Mouse (Mus musculus) forebrain, embryonic 16.5 days (tissue): ENCODE data around the gene Clic4. TPM values are rescaled to one million over a fixed set of nuclear protein-coding genes. Genes with fewer than 3 reads are reported as not detected.

ENCODE experiments used
- ATAC-seq: fragments of 200-750 bp; cut with Nextera tagmentation; 2 replicates; pipeline ENCODE4 v1.8.0; 2017; ENCODE audit warnings: mild to moderate bottlenecking, moderate library complexity
- H3K27ac ChIP-seq: fragments of 300-500 bp; sonication (generic); 2 replicates; pipeline ENCODE4 v1.5.1; 2014; ENCODE audit warnings: low read length, control low read depth
- H3K27me3 ChIP-seq: fragments of 300-500 bp; sonication (generic); replicated peaks from 2 replicates; pipeline ENCODE4 v1.6.1; 2014; ENCODE audit warnings: low read length; ENCODE audit not compliant: control insufficient read depth, insufficient read depth
- H3K36me3 ChIP-seq: fragments of 300-500 bp; sonication (generic); 2 replicates; pipeline ENCODE4 v1.6.1; 2014; ENCODE audit not compliant: control insufficient read depth, insufficient read depth
- H3K4me1 ChIP-seq: fragments of 300-500 bp; sonication (generic); replicated peaks from 2 replicates; pipeline ENCODE4 v1.6.1; 2014; ENCODE audit warnings: low read length; ENCODE audit not compliant: control insufficient read depth, insufficient read depth
- H3K4me2 ChIP-seq: fragments of 300-500 bp; sonication (generic); 2 replicates; pipeline ENCODE4 v1.6.1; 2014; ENCODE audit warnings: mild to moderate bottlenecking, low read length, control low read depth
- H3K4me3 ChIP-seq: fragments of 300-500 bp; sonication (generic); replicated peaks from 2 replicates; pipeline ENCODE4 v1.5.1; 2014; ENCODE audit warnings: mild to moderate bottlenecking, low read length, control low read depth
- H3K9ac ChIP-seq: fragments of 300-500 bp; sonication (generic); replicated peaks from 2 replicates; pipeline ENCODE4 v1.6.1; 2014; ENCODE audit warnings: low read depth, low read length, control low read depth
- H3K9me3 ChIP-seq: fragments of 300-500 bp; sonication (generic); 2 replicates; pipeline ENCODE4 v1.6.1; 2016; ENCODE audit warnings: low read length; ENCODE audit not compliant: control insufficient read depth
- WGBS: fragments of 180-500 bp; shearing (Covaris S2); extraction: QIAGEN DNeasy Blood & Tissue Kit; methylation state at CpG from one replicate; pipeline ENCODE4 v1.1.7; 2014; 5-methylcytosine and 5-hydroxymethylcytosine counted together
- polyA plus RNA-seq: library from polyadenylated mRNA; unstranded; fragments of >200 nt; fragmentation: Nextera tagmentation; extraction: Ambion mirVana; gene quantifications from 2 replicates; pipeline ENCODE4 v1.2.1, GENCODE M21; 2015

Gene Clic4
- polyA plus RNA-seq, 1 experiment from 2014 or later, result 97.8 TPM

- Histone ChIP-seq H3K9me3 (no peaks in the 10 kb centered on the region), H3K4me3 (no peak overlapping the region), H3K36me3 (peaks cover 9% of the 10 kb centered on the region), H3K9ac (no peak overlapping the region), H3K4me1 (peaks cover 6% of the 10 kb centered on the region; the same call in 1 of the 2 replicates), H3K4me2 (no peak overlapping the region), H3K27ac (no peak overlapping the region), H3K27me3 (no peaks in the 10 kb centered on the region)
- ATAC-seq, result no peak
- WGBS, result 87% methylated on average over 3 of the region's 3 CpGs
These were observed 52.0 kb downstream of the Clic4 start for GRCm38 (mm10) chr4:135220641-135221040.

GRCm38 (mm10) chr4:135219652-135220051 lies 53.0 kb downstream of the Clic4 start:
- no peak overlapping the region for H3K27ac ChIP-seq
- peaks cover 9% of the 10 kb centered on the region for H3K36me3 ChIP-seq
- H3K4me3 ChIP-seq, result no peak overlapping the region
- WGBS, result 57% methylated on average over 4 of the region's 4 CpGs
- ATAC-seq, result peak; percentile 72
- H3K9me3 ChIP-seq, result no peaks in the 10 kb centered on the region
- peaks cover 6% of the 10 kb centered on the region; the same call in 1 of the 2 replicates for H3K4me1 ChIP-seq
- no peak overlapping the region for H3K9ac ChIP-seq
- no peaks in the 10 kb centered on the region for H3K27me3 ChIP-seq
- no peak overlapping the region for H3K4me2 ChIP-seq

GRCm38 (mm10) chr4:135209846-135210245 lies 62.8 kb downstream of the Clic4 start:
- H3K27ac ChIP-seq, result no peak overlapping the region
- no peak overlapping the region for H3K4me3 ChIP-seq
- no peaks in the 10 kb centered on the region for H3K36me3 ChIP-seq
- 80% methylated on average over 2 of the region's 2 CpGs for WGBS
- H3K9ac ChIP-seq, result no peak overlapping the region
- peaks cover 5% of the 10 kb centered on the region for H3K4me1 ChIP-seq
- peaks cover 9% of the 10 kb centered on the region; the same call in 1 of the 2 replicates for H3K27me3 ChIP-seq
- no peaks in the 10 kb centered on the region for H3K9me3 ChIP-seq
- no peak for ATAC-seq
- no peak overlapping the region for H3K4me2 ChIP-seq

GRCm38 (mm10) chr4:135205711-135206600 lies 66.7 kb downstream of the Clic4 start:
- Histone ChIP-seq H3K27me3 (peaks cover 18% of the 10 kb centered on the region), H3K4me3 (peak overlapping the region; percentile 40), H3K27ac (no peak overlapping the region), H3K9me3 (no peaks in the 10 kb centered on the region), H3K36me3 (no peaks in the 10 kb centered on the region), H3K4me1 (peaks cover 11% of the 10 kb centered on the region), H3K9ac (peak overlapping the region; percentile 41; the same call in 1 of the 2 replicates), H3K4me2 (peak overlapping the region; percentile 84)
- peak; percentile 49 for ATAC-seq
- 1% methylated on average over 47 of the region's 47 CpGs for WGBS

GRCm38 (mm10) chr4:135205254-135205653 lies 67.4 kb downstream of the Clic4 start:
- Histone ChIP-seq H3K4me1 (peaks cover 11% of the 10 kb centered on the region), H3K4me2 (no peak overlapping the region), H3K9ac (no peak overlapping the region), H3K27me3 (peaks cover 18% of the 10 kb centered on the region), H3K27ac (no peak overlapping the region), H3K9me3 (no peaks in the 10 kb centered on the region), H3K4me3 (no peak overlapping the region), H3K36me3 (no peaks in the 10 kb centered on the region)
- WGBS, result 13% methylated on average over 5 of the region's 5 CpGs
- no peak for ATAC-seq

GRCm38 (mm10) chr4:135204666-135205065 lies 67.9 kb downstream of the Clic4 start:
- peaks cover 18% of the 10 kb centered on the region for H3K27me3 ChIP-seq
- no peak overlapping the region for H3K9ac ChIP-seq
- WGBS, result 59% methylated on average over 5 of the region's 5 CpGs
- H3K36me3 ChIP-seq, result no peaks in the 10 kb centered on the region
- H3K4me1 ChIP-seq, result peaks cover 11% of the 10 kb centered on the region
- H3K9me3 ChIP-seq, result no peaks in the 10 kb centered on the region
- H3K4me2 ChIP-seq, result no peak overlapping the region
- ATAC-seq, result no peak
- H3K4me3 ChIP-seq, result no peak overlapping the region
- H3K27ac ChIP-seq, result no peak overlapping the region

GRCm38 (mm10) chr4:135203806-135204560 lies 68.6 kb downstream of the Clic4 start:
- 25% methylated on average over 17 of the region's 17 CpGs for WGBS

GRCm38 (mm10) chr4:135203279-135203678 lies 69.3 kb downstream of the Clic4 start:
- H3K27me3 ChIP-seq, result peaks cover 18% of the 10 kb centered on the region
- peaks cover 11% of the 10 kb centered on the region for H3K4me1 ChIP-seq
- no peak for ATAC-seq
- no peaks in the 10 kb centered on the region for H3K36me3 ChIP-seq
- 18% methylated on average over 14 of the region's 14 CpGs for WGBS
- H3K9me3 ChIP-seq, result no peaks in the 10 kb centered on the region
- no peak overlapping the region for H3K27ac ChIP-seq
- H3K9ac ChIP-seq, result no peak overlapping the region
- H3K4me3 ChIP-seq, result peak overlapping the region; percentile 10
- H3K4me2 ChIP-seq, result peak overlapping the region; percentile 45

More at GRCm38 (mm10) chr4:135203806-135204560, 68.6 kb downstream of the Clic4 start:
- peak overlapping the region; percentile 45 for H3K4me2 ChIP-seq
- no peaks in the 10 kb centered on the region for H3K36me3 ChIP-seq
- H3K27me3 ChIP-seq, result peaks cover 18% of the 10 kb centered on the region
- no peak overlapping the region for H3K9ac ChIP-seq
- peaks cover 11% of the 10 kb centered on the region for H3K4me1 ChIP-seq
- no peak overlapping the region for H3K27ac ChIP-seq
- H3K4me3 ChIP-seq, result peak overlapping the region; percentile 10
- ATAC-seq, result no peak
- no peaks in the 10 kb centered on the region for H3K9me3 ChIP-seq

GRCm38 (mm10) chr4:135201771-135202170 lies 70.8 kb downstream of the Clic4 start:
- Histone ChIP-seq H3K27me3 (peaks cover 18% of the 10 kb centered on the region), H3K9ac (no peak overlapping the region), H3K36me3 (no peaks in the 10 kb centered on the region), H3K9me3 (no peaks in the 10 kb centered on the region), H3K4me2 (no peak overlapping the region), H3K27ac (no peak overlapping the region), H3K4me3 (no peak overlapping the region), H3K4me1 (peaks cover 11% of the 10 kb centered on the region)
- ATAC-seq, result no peak
- 66% methylated on average over 16 of the region's 16 CpGs for WGBS
